Mouse (Mus musculus) macrophage (primary cell): Measurements from ENCODE around the gene Vmn2r106. TPM values are rescaled to one million over a fixed set of nuclear protein-coding genes. Genes with fewer than 3 reads are reported as not detected.

Source experiments
- H3K27ac ChIP-seq: fragments of 350-480 bp; formaldehyde crosslinking; 2 replicates; pipeline ENCODE4 v1.9.0; 2021
- H3K36me3 ChIP-seq: fragments of 350-480 bp; formaldehyde crosslinking; 2 replicates; pipeline ENCODE4 v1.9.0; 2021; ENCODE audit errors: inconsistent target
- H3K4me3 ChIP-seq: fragments of 350-480 bp; formaldehyde crosslinking; 2 replicates; pipeline ENCODE4 v1.9.0; 2021; ENCODE audit errors: inconsistent target
- H3K79me2 ChIP-seq: fragments of 350-480 bp; formaldehyde crosslinking; 2 replicates; pipeline ENCODE4 v1.9.0; 2021; ENCODE audit errors: inconsistent target
- WGBS: methylation state at CpG from one replicate; pipeline ENCODE4 v1.1.7; 2026; ENCODE audit warnings: inconsistent platforms; ENCODE audit not compliant: missing documents; 5-methylcytosine and 5-hydroxymethylcytosine counted together
- polyA plus RNA-seq: library from polyadenylated mRNA; stranded (reverse); fragments of 250-400 nt; gene quantifications from 3 replicates; pipeline ENCODE4 v1.2.4, GENCODE M21; 2018; ENCODE audit warnings: inconsistent platforms
- total RNA-seq, 78 experiments: library from RNA; depleted of rRNA; stranded (reverse); fragments of 250-400 nt; gene quantifications; 1 replicate in 9 of 78; 2 replicates in 24 of 78; 3 replicates in 43 of 78; 4 replicates in 2 of 78; pipeline ENCODE4 v1.2.4; 2018; ENCODE audit warnings: inconsistent platforms in 56 of 78

The Vmn2r106 gene
- not detected for total RNA-seq (2018; cell fraction: chromatin; rRNA removed)
- not detected for total RNA-seq (2018; cell fraction: cytosol; rRNA removed)
- not detected for total RNA-seq (2018; cell fraction: nucleus; rRNA removed)
- not detected in 3 replicates for polyA plus RNA-seq

GRCm38 (mm10) chr17:20285453-20285852, at the start of gene Vmn2r106:
Vmn2r106 (minus strand) TSS chr17:20285553.
- 73% methylated on average over 1 of the region's 1 CpGs for WGBS
- Histone ChIP-seq H3K27ac (no peak within 1 kb of the TSS), H3K79me2 (no peaks in the 10 kb centered on the region), H3K4me3 (no peak within 1 kb of the TSS), H3K36me3 (no peaks in the 10 kb centered on the region)

- 56% methylated on average over 1 of the region's 1 CpGs for WGBS
- Histone ChIP-seq H3K27ac (no peak overlapping the region), H3K4me3 (no peak overlapping the region), H3K36me3 (no peaks in the 10 kb centered on the region), H3K79me2 (no peaks in the 10 kb centered on the region)
These were observed 20.4 kb upstream of the Vmn2r106 start for GRCm38 (mm10) chr17:20305790-20306189.

GRCm38 (mm10) chr17:20286906-20287305, 1.6 kb upstream of the Vmn2r106 start:
- Histone ChIP-seq H3K36me3 (no peaks in the 10 kb centered on the region), H3K4me3 (no peak overlapping the region), H3K79me2 (no peaks in the 10 kb centered on the region), H3K27ac (no peak overlapping the region)

- no peak overlapping the region for H3K4me3 ChIP-seq
- no peaks in the 10 kb centered on the region for H3K36me3 ChIP-seq
- 65% methylated on average over 4 of the region's 4 CpGs for WGBS
- H3K27ac ChIP-seq = no peak overlapping the region
- no peaks in the 10 kb centered on the region for H3K79me2 ChIP-seq
These were observed 29.8 kb downstream of the Vmn2r106 start for GRCm38 (mm10) chr17:20255522-20255921.

GRCm38 (mm10) chr17:20234952-20235351, 50.4 kb downstream of the Vmn2r106 start, which contains the start of gene Vmn2r105:
Vmn2r105 (minus strand) TSS chr17:20235052.
- WGBS = 81% methylated on average over 2 of the region's 2 CpGs
- no peak within 1 kb of the TSS for H3K4me3 ChIP-seq
- no peak within 1 kb of the TSS for H3K27ac ChIP-seq
- H3K36me3 ChIP-seq = no peaks in the 10 kb centered on the region
- H3K79me2 ChIP-seq = no peaks in the 10 kb centered on the region

Other genes starting within 250 kb of the Vmn2r106 start
- not detected in 3 replicates for gene Vmn2r104, start 237.2 kb downstream of the Vmn2r106 start, polyA plus RNA-seq
- not detected in 3 replicates for gene Fpr-rs7, start 171.3 kb downstream of the Vmn2r106 start, polyA plus RNA-seq
- gene Fpr-rs6, start 102.5 kb downstream of the Vmn2r106 start, polyA plus RNA-seq = not detected in 3 replicates
- not detected in 3 replicates for gene Vmn2r105, start 50.5 kb downstream of the Vmn2r106 start, polyA plus RNA-seq
- gene Vmn2r107, start 59.7 kb upstream of the Vmn2r106 start, polyA plus RNA-seq = not detected in 3 replicates
- gene Vmn1r224, start 128.6 kb upstream of the Vmn2r106 start, polyA plus RNA-seq = not detected in 3 replicates
- gene Vmn2r108, start 195.8 kb upstream of the Vmn2r106 start, polyA plus RNA-seq = not detected in 3 replicates
- not detected in 3 replicates for gene Vmn1r225, start 212.6 kb upstream of the Vmn2r106 start, polyA plus RNA-seq